Mouse (Mus musculus) layer of hippocampus, adult 18-20 months (tissue): ENCODE results near the gene Asl. TPM values are rescaled to one million over a fixed set of nuclear protein-coding genes. Genes with fewer than 3 reads are reported as not detected.

Source experiments
- total RNA-seq, 2 experiments: library from RNA; stranded (reverse); gene quantifications; 2 replicates each; pipeline ENCODE4 v1.2.3; 2021

The Asl gene
- total RNA-seq, 2 experiments from 2014 or later = 22.6 to 25.4 TPM

Other genes starting within 250 kb of the Asl start
- 10 to 100 TPM; 27.7 to 29.7 TPM for gene Psph, start 241.8 kb downstream of the Asl start, total RNA-seq
- gene Sumf2, start 182.3 kb downstream of the Asl start, total RNA-seq = 10 to 100 TPM; 19.6 to 22.2 TPM
- gene Chchd2, start 141.8 kb downstream of the Asl start, total RNA-seq = 100 to 1,000 TPM; 479 to 483 TPM
- 1 to 10 TPM; 5.6 to 6.3 TPM for gene Zbed5, start 133.5 kb downstream of the Asl start, total RNA-seq
- 10 to 100 TPM; 18.7 to 20.0 TPM for gene Phkg1, start 130.7 kb downstream of the Asl start, total RNA-seq
- 1 to 10 TPM; 4.2 to 4.5 TPM for gene Nupr1l, start 120.7 kb downstream of the Asl start, total RNA-seq
- gene Vkorc1l1, start 87.3 kb downstream of the Asl start, total RNA-seq = 10 to 100 TPM; 43.5 to 44.2 TPM
- 10 to 100 TPM in 1 of 2 experiments, 1 to 10 TPM in 1; 9.6 to 13.0 TPM for gene Gusb, start 26.2 kb downstream of the Asl start, total RNA-seq
- gene Crcp, start within 50 bp of the Asl start, total RNA-seq = 10 to 100 TPM; 37.0 to 39.3 TPM
- 10 to 100 TPM; 47.8 to 48.9 TPM for gene Tpst1, start 44.1 kb upstream of the Asl start, total RNA-seq
- 10 to 100 TPM; 12.1 to 16.5 TPM for gene Kctd7, start 115.6 kb upstream of the Asl start, total RNA-seq
- 10 to 100 TPM; 53.2 TPM for gene Rabgef1, start 142.6 kb upstream of the Asl start, total RNA-seq
- 10 to 100 TPM; 42.3 to 43.3 TPM for gene Tmem248, start 187.8 kb upstream of the Asl start, total RNA-seq
- 10 to 100 TPM; 83.1 to 83.6 TPM for gene Sbds, start 226.3 kb upstream of the Asl start, total RNA-seq
- 10 to 100 TPM; 16.1 to 16.6 TPM for gene Tyw1, start 226.4 kb upstream of the Asl start, total RNA-seq